Mouse (Mus musculus): ENCODE measurements around the gene Acvr1. TPM values are rescaled to one million over a fixed set of nuclear protein-coding genes. Genes with fewer than 3 reads are reported as not detected.
A peak's percentile ranks its signal among the peaks of the same experiment; 100 is the strongest.

Gene Acvr1
- polyA plus RNA-seq, 1 experiment from 2014 or later = 9.2 TPM

DNA sequence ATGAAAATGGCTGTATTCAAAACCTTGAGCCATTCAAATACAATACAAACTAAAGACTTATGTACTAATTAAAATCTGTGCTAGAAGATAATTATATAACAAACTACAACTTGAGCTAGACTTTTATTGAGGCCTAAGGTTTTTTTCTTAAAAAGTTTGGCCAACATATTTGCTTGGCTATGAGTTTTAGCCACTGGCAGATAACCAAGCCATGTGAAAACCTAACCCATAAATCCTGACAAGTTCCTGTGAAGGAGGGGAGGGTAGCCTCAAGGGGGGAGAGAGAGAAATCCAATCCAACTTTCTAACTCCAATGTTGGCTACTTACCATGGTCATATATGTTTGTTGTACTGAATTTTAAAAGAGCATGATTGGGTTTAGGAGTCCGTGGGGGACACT is 48.4 kb downstream of the Acvr1 start:
- 77% methylated on average over 1 of the region's 1 CpGs for WGBS
- no peak for ATAC-seq (ENCODE audit: insufficient number of reproducible peaks, low FRiP score, low TSS enrichment, low read depth)
- peaks cover 44% of the 10 kb centered on the region for H3K4me1 ChIP-seq

DNA sequence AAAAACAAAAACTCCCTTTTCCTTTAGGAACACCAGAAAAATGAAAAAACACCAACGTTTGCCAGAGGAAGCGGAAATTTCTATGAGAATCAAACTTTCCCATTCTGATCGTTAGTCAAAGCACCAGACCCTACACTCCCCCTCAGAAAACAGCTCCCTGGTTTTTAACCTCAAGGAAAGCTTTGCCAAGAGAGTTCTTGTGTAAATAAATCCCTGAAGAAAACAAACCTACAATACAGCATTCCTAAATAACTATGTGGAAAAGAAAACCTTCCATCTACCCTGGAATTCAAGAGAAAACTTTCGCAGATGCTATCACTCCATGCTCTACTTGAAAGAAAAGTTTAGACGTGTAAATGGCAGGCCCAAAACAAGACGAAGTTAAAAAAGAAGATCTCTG is 50.0 kb downstream of the Acvr1 start:
- Histone ChIP-seq H3K4me1 (peaks cover 36% of the 10 kb centered on the region), H3K27me3 (no peaks in the 10 kb centered on the region), H3K9me3 (replicated peaks) (no peaks in the 10 kb centered on the region), H3K9ac (no peak overlapping the region), H3K4me3 (replicated peaks) (no peak overlapping the region), H3K36me3 (no peaks in the 10 kb centered on the region), H3K4me2 (replicated peaks) (no peak overlapping the region), H3K27ac (replicated peaks) (peak overlapping the region; percentile 77)
- no peak for ATAC-seq (ENCODE audit: insufficient number of reproducible peaks, low FRiP score, low TSS enrichment, low read depth)
- WGBS = 39% methylated on average over 6 of the region's 6 CpGs

More for the DNA sequence above, 48.4 kb downstream of the Acvr1 start:
- Histone ChIP-seq H3K4me3 (replicated peaks) (no peak overlapping the region), H3K36me3 (no peaks in the 10 kb centered on the region), H3K9me3 (replicated peaks) (no peaks in the 10 kb centered on the region), H3K9ac (no peak overlapping the region), H3K27ac (replicated peaks) (no peak overlapping the region), H3K4me2 (replicated peaks) (no peak overlapping the region), H3K27me3 (no peaks in the 10 kb centered on the region)

DNA sequence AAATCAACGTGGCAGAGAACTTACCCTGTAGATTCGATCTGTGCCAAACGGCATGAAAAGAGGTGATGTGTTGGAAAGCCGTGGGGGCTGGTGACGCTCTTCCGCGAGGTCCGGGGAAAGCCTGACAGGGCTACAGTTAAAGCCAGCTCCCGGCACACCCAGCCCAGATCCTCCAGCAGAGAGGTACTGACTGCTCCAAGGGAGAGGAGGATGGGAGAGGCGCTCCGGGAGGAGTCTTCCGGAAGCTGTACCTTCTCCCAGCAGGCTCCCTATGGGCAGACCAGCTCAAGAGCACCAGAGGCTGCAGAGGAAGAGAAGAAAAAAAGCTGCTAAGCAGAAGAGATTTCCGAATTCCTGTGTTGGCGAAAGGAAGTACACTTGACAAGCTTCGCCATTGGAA is 51.0 kb downstream of the Acvr1 start:
- Histone ChIP-seq H3K4me1 (peaks cover 32% of the 10 kb centered on the region), H3K9ac (no peak overlapping the region), H3K36me3 (no peaks in the 10 kb centered on the region), H3K27me3 (no peaks in the 10 kb centered on the region), H3K4me2 (replicated peaks) (peak overlapping the region; percentile 11; the same call in 1 of the 2 replicates), H3K4me3 (replicated peaks) (no peak overlapping the region), H3K9me3 (replicated peaks) (no peaks in the 10 kb centered on the region), H3K27ac (replicated peaks) (peak overlapping the region; percentile 77; the same call in 1 of the 2 replicates)
- ATAC-seq (ENCODE audit: insufficient number of reproducible peaks, low FRiP score, low TSS enrichment, low read depth) = no peak; the same call in 1 of the 2 replicates
- WGBS = 47% methylated on average over 15 of the region's 15 CpGs

DNA sequence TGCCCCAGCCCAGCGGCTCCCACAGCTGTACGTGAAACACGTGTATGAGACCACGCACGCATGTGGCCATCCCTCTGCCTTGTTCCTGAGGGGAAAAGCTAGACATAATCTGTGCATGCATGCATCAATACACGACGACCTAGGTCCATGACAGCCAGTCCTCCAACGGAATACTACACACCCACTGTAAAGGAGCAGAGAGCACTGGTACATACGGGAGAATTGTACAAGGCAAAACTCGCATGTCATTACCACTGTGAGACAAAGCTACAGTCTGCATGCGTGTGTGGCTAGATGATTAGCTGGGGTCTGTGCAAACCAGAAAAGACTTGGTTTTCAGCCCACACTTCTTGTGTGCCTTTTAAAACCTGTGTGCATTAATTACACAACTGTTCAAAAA is 52.5 kb downstream of the Acvr1 start:
- Histone ChIP-seq H3K9me3 (replicated peaks) (no peaks in the 10 kb centered on the region), H3K4me3 (replicated peaks) (no peak overlapping the region), H3K27me3 (no peaks in the 10 kb centered on the region), H3K27ac (replicated peaks) (no peak overlapping the region), H3K9ac (no peak overlapping the region), H3K4me2 (replicated peaks) (no peak overlapping the region), H3K4me1 (peaks cover 32% of the 10 kb centered on the region), H3K36me3 (no peaks in the 10 kb centered on the region)
- ATAC-seq (ENCODE audit: insufficient number of reproducible peaks, low FRiP score, low TSS enrichment, low read depth) = no peak
- WGBS = 89% methylated on average over 11 of the region's 11 CpGs

DNA sequence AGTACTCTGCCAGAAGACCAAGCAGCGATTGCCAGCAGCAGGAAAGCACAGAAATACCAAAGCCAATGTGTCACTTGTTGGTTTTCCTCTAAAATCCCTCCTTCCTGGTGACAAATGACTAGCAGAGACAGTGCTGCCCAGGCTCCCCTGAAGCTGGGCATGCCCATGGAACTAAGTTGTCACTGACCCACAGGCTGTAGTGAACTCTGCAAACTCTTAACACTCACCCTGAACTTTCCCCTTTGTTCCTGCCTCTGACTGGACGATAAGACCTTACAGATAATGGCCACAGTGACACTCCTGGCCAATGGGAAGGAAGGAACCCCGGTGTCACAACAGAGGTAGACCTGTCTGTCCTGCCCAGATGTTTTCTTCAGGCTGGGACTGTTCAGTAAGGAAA is 53.7 kb downstream of the Acvr1 start:
- Histone ChIP-seq H3K4me3 (replicated peaks) (no peak overlapping the region), H3K36me3 (no peaks in the 10 kb centered on the region), H3K4me1 (peaks cover 38% of the 10 kb centered on the region), H3K9ac (no peak overlapping the region), H3K9me3 (replicated peaks) (no peaks in the 10 kb centered on the region), H3K27me3 (no peaks in the 10 kb centered on the region), H3K4me2 (replicated peaks) (no peak overlapping the region), H3K27ac (replicated peaks) (no peak overlapping the region)
- WGBS = 70% methylated on average over 3 of the region's 3 CpGs
- ATAC-seq (ENCODE audit: insufficient number of reproducible peaks, low FRiP score, low TSS enrichment, low read depth) = no peak

DNA sequence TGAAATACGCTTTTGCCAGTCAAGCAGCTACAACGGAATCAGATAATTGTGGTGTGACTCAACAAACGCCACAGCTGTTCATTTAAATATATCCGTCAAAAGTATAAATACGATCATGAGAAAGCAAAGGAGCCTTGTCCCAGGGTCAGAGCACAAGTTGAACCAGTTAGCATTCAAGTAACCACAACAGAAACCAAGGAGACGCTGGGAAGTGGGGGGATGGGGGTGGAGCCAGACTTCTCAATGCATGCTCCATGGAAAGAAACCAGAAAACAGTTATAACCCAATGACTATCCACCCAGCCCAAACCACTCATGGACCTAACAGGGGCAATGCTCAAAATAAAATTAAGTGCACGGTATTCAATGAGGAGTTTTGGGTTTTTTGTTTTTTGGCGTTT is 56.8 kb downstream of the Acvr1 start:
- no peak overlapping the region for H3K9ac ChIP-seq
- ATAC-seq (ENCODE audit: insufficient number of reproducible peaks, low FRiP score, low TSS enrichment, low read depth) = no peak

DNA sequence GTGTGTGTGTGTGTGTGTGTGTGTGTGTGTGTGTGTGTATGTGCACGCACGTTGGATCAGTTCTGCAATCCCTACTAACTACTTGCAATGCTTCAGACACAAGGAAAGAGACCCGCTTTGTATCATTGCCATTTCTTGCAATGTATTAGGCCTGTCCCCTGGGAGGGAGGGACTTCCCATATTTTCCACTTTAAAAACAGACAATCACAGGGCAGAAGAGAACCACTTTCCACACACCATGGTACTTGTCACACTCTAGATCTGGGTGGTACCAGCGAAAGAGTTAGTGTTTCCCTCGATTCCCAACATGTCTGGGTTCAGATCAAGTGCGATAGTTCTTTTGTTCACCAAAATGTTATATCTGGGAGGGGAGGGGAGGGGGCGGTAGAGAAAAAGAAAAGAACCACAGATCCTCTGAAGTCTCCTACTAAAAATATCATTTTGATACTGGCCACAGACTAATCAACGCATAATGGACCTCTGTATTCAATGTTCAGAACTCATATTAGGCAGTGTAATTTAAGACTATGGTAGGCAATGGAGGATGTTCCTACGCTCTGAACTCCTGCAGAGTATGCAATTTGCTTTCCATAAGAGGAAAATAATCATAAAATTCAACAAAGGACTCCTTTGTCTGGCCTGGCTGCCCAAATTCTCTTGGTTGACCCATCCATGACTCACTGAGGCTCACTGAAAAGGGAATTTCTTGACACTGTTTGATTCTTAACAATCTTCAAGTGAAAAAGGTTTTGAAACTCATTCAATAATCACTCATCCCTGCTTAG is 61.5 kb downstream of the Acvr1 start:
- Histone ChIP-seq H3K27me3 (no peaks in the 10 kb centered on the region), H3K4me3 (replicated peaks) (no peak overlapping the region), H3K9ac (no peak overlapping the region), H3K9me3 (replicated peaks) (no peaks in the 10 kb centered on the region), H3K4me1 (0 out of 2 replicates have a peak, but pooled peaks cover 12% of the 10 kb centered on the region), H3K4me2 (replicated peaks) (no peak overlapping the region), H3K36me3 (no peaks in the 10 kb centered on the region), H3K27ac (replicated peaks) (no peak overlapping the region)
- WGBS = 80% methylated on average over 9 of the region's 9 CpGs
- no peak for ATAC-seq (ENCODE audit: insufficient number of reproducible peaks, low FRiP score, low TSS enrichment, low read depth)

More for the DNA sequence above, 56.8 kb downstream of the Acvr1 start:
- Histone ChIP-seq H3K4me3 (replicated peaks) (no peak overlapping the region), H3K27ac (replicated peaks) (no peak overlapping the region), H3K36me3 (no peaks in the 10 kb centered on the region), H3K4me2 (replicated peaks) (no peak overlapping the region), H3K27me3 (no peaks in the 10 kb centered on the region), H3K4me1 (peaks cover 25% of the 10 kb centered on the region), H3K9me3 (replicated peaks) (no peaks in the 10 kb centered on the region)
- 63% methylated on average over 8 of the region's 8 CpGs for WGBS

DNA sequence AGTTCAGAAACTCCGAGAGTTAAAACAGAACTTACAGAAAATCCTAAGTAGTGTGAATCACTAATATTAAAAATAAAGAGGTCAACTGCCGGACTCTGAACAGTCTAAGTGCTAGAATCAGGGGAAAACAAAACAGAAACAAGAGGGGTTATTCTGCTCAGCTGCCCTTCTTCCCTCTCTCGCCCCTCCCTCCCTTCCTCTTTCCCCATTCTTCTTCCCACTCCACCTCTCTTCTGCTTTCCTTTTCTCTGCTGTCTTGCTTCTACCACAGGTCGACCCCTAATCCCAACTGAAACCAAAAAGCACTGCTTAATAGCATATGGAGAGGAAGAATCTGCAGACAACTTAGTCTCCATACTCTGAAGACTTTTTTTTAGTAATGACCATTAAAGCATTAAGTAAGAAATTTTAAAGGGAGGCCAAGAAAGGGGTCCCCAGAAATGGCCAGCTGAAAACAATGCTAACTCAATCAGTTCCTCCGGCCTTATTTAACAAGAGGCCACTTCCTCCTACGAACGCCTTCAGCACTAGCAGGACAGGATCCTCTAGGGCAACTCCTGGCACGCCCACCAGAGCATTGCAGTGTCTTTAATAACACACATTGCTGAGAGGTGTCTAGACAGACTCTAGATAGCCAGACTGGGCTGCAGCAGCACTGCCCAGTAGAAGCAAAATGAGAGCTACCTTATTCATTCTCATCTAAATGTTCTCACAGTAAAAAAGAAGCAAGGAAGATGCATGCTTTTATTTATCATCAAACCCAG is 70.1 kb downstream of the Acvr1 start:
- H3K9me3 ChIP-seq (replicated peaks) = no peaks in the 10 kb centered on the region
- no peak overlapping the region for H3K9ac ChIP-seq
- 60% methylated on average over 8 of the region's 8 CpGs for WGBS
- no peaks in the 10 kb centered on the region for H3K36me3 ChIP-seq
- ATAC-seq (ENCODE audit: insufficient number of reproducible peaks, low FRiP score, low TSS enrichment, low read depth) = no peak
- no peak overlapping the region for H3K4me2 ChIP-seq (replicated peaks)
- H3K27ac ChIP-seq (replicated peaks) = no peak overlapping the region
- H3K4me3 ChIP-seq (replicated peaks) = no peak overlapping the region
- H3K4me1 ChIP-seq = peaks cover 5% of the 10 kb centered on the region; the same call in 1 of the 2 replicates
- H3K27me3 ChIP-seq = no peaks in the 10 kb centered on the region

DNA sequence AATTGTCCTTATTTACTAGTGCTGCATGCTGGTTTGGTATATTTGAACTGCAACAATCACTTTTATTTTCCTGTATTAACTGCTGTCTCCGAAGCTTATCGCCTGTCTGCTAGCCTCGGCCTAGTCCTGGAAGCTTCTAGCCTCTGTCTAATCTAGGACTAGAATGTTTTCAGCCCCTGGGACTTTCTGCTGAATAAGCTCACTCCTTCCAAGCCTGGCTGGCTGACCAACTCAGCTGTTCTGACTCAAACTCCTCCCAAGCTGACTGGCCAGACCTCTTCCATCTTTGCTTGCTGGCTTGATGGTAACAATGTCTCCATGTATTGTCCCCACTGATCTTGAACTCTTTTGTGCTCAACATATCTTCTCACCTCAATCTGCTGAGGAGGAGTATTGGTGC is 71.7 kb downstream of the Acvr1 start:
- Histone ChIP-seq H3K36me3 (no peaks in the 10 kb centered on the region), H3K4me2 (replicated peaks) (no peak overlapping the region), H3K4me3 (replicated peaks) (no peak overlapping the region), H3K27me3 (no peaks in the 10 kb centered on the region), H3K27ac (replicated peaks) (no peak overlapping the region), H3K9me3 (replicated peaks) (no peaks in the 10 kb centered on the region), H3K4me1 (peaks cover 5% of the 10 kb centered on the region; the same call in 1 of the 2 replicates), H3K9ac (no peak overlapping the region)
- no peak for ATAC-seq (ENCODE audit: insufficient number of reproducible peaks, low FRiP score, low TSS enrichment, low read depth)
- WGBS = 89% methylated on average over 3 of the region's 3 CpGs

DNA sequence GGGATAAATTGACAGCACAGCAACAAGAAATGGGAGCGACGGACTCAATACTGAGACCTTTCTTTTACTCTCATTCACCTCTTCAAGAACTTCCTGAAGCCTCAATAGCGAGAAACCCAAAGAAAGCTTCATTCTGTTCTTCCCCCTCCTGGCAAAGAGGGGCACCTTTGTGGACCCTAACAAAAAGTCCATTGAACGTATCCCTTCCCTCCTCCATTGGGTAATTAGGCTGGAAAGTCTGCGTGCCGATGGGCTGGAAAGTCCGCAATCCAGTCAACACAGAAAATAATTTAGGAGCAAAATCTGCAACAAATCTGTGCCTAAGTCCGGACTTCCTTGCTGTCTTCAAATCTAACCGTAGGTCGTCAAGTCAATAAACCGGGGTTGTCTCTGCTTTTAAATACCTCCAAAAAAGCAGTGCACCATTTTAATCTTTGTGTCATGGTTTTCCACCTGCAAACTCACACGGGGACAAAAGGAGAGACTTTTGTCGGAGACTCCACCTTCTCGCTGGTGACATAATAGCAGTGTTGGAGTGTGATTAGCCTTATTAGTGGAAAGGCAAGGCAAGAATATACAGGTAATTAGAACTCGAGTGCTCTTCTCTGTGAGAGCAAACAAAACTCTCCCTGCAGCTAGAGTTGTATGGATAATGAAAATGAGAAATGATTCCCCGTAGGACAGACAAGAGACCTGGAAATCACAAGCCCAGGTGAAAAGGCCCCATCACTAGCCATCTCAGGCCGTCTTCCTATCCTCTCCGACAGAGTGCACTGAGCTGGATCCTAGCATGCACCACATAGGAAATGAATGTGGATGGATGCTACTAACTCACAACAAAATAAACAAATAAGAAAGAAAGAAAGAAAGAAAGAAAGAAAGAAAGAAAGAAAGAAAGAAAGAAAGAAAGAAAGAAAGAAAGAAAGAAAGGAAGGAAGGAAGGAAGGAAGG is 73.0 kb downstream of the Acvr1 start:
- Histone ChIP-seq H3K36me3 (no peaks in the 10 kb centered on the region), H3K4me1 (peaks cover 5% of the 10 kb centered on the region; the same call in 1 of the 2 replicates), H3K4me3 (replicated peaks) (no peak overlapping the region), H3K27ac (replicated peaks) (no peak overlapping the region), H3K4me2 (replicated peaks) (no peak overlapping the region), H3K9ac (no peak overlapping the region), H3K27me3 (no peaks in the 10 kb centered on the region), H3K9me3 (replicated peaks) (no peaks in the 10 kb centered on the region)
- ATAC-seq (ENCODE audit: insufficient number of reproducible peaks, low FRiP score, low TSS enrichment, low read depth) = no peak
- WGBS = 61% methylated on average over 18 of the region's 18 CpGs

DNA sequence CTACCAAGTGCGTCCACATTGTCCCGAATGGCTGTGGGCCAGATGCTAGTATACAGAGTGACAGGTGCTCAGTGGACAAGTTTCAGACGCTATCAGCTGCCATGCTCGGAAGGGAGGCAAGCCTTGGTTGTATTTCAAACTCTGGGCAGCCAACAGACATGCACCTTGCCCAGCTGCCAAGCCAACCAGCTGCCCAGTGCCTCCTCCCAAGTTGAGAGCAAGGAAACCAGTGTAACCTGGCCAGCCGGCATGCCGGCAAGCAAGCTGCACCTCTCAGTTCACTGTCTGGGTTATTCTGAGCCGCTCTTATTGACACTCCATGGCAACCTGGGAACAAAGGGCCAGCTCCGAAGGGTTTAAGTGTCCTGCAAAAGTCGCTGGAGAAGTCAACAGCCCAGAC is 77.7 kb downstream of the Acvr1 start:
- no peaks in the 10 kb centered on the region for H3K9me3 ChIP-seq (replicated peaks)
- no peak overlapping the region for H3K4me3 ChIP-seq (replicated peaks)
- H3K4me1 ChIP-seq = peaks cover 31% of the 10 kb centered on the region
- H3K27me3 ChIP-seq = no peaks in the 10 kb centered on the region
- H3K4me2 ChIP-seq (replicated peaks) = no peak overlapping the region
- H3K27ac ChIP-seq (replicated peaks) = no peak overlapping the region
- ATAC-seq (ENCODE audit: insufficient number of reproducible peaks, low FRiP score, low TSS enrichment, low read depth) = no peak; the same call in 1 of the 2 replicates
- 79% methylated on average over 9 of the region's 9 CpGs for WGBS
- H3K36me3 ChIP-seq = no peaks in the 10 kb centered on the region
- H3K9ac ChIP-seq = no peak overlapping the region

Data from embryonic facial prominence, embryonic 15.5 days (tissue).